Mouse (Mus musculus) gastrocnemius, adult 18-20 months (tissue): ENCODE measurements at regions not wholly inside any gene's neighbourhood (a gene's known extent, or its start where the extent isn't known, plus 50 kb on each side); places are given as distances from the start of the nearest gene placed in this dataset.

Experiments
- DNase-seq: peaks from one replicate; pipeline ENCODE4 v3.0.0; 2021; ENCODE audit warnings: low spot score

DNA sequence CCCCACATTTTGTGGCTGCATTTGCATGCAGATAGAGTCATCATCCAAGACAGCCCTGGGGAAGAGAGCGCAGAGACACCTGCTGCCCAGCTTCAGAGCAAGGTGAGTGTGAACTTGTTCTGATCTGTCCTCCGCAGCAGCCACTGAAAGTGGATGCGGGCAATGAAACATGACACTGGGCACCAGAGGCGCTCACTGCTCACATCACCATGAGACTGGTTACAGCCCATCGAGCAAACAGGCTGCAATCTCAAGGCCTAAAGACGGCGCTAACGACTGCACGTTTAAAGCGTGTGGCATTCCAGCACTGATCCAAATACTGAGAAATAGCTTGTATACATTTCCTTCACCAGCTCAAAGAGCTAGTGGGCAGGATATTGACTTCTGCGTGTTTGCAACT lies 65.8 kb downstream of the Barhl2 start:
- no peak for DNase-seq

- no peak for DNase-seq
Measured at GRCm38 (mm10) chr5:106386621-106387020, 71.3 kb downstream of the Barhl2 start.

DNA sequence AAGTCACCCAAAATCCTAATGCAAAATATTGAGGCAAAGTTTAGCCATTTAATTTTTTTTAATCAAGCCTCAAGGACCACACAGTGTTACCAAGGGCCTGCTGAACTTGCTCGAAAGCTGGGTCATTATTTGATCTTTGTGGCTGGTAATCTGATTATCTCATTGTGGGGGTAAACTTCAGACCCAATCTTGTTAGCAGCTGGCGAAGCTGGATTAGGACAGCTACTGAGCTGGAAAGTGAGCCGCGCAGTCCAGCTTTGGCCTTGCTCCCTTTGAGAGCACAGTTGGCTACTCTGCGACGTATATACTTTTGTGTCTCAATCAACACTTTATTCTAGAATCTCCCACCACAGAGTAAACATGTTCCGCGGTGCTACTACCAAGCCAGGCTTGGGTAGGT lies 72.1 kb downstream of the Barhl2 start:
- no peak for DNase-seq

DNA sequence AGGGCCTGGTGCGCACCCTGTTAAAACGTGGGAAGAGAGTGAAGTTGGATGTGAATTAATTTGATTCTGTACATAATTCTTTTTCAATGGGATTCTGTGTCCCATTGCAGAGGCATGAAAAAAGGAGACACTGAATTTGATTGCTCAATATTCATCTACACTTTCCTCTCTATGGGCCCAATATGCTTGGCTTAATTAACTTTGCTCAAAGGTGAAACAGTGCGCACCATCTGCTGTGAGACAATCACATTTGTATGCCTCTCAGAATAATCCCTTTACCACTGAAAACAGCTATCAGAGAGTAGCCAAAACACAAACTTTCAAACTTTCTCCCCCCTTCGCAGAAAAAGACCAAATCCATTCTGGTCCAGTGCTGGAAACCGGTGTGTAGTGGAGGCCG lies 72.7 kb downstream of the Barhl2 start:
- DNase-seq = no peak

DNA sequence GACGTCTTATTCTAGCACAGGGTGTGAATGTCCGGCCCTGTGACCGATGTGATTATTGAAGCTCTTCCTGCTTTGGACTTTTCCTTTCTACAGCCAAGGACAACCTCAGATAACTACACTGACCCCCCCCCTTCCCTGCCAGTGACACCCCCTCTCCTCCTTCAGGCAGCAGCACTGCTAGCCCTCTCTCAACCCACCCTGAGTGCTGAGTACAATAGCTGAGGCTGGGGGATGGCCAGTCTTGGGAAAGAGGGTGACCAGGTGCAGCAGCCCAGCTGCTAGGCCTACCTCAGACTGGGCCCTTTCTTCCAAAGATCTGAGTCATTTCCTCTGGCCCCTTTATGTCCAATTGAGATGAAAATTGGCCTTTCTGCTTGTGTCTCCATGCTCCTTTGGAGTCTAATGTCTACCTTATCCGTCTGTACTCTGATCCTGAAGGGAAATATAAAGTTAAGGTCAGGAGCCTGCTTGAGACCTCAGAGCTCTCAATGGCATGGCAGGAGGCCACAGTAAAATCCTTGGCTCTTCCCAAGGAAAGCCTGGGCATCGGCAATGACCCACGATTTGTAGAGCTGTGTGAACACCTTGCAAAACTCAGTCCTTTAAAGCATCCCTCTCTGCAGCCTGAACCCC lies 73.7 kb downstream of the Barhl2 start:
- no peak for DNase-seq

GRCm38 (mm10) chr5:106381919-106382318 lies 76.0 kb downstream of the Barhl2 start:
- DNase-seq = no peak

DNA sequence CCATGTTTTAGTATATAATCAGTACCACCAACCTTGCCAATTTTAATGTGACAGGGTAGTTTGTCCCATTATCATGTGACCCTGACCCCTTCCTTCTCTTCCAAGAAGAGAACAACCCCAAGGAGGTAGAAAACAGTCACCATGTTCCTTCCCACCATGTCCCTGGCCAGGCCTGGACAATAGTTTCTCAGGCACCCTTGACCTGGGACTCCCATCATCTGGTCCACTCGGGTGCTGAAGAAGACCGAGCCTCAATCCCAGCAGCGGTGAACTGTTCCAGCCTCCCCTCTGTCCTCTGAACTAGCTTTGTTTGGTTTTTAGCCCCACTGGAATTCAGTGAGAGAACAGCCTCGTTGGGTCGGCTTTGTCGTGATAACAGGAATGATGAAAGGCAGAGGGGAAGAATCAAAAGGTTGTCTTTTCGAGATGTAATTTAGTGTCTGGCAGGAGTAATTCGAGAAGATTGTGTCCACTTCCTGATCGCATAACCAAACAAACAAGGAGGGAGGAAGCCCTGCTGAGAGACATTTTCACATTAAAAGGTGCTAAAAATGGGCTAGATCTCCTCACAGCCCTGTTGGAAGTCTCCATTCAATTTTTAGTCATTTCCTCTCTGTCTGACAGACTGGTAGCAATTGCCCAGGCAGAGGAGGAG lies 77.2 kb downstream of the Barhl2 start:
- no peak for DNase-seq

DNA sequence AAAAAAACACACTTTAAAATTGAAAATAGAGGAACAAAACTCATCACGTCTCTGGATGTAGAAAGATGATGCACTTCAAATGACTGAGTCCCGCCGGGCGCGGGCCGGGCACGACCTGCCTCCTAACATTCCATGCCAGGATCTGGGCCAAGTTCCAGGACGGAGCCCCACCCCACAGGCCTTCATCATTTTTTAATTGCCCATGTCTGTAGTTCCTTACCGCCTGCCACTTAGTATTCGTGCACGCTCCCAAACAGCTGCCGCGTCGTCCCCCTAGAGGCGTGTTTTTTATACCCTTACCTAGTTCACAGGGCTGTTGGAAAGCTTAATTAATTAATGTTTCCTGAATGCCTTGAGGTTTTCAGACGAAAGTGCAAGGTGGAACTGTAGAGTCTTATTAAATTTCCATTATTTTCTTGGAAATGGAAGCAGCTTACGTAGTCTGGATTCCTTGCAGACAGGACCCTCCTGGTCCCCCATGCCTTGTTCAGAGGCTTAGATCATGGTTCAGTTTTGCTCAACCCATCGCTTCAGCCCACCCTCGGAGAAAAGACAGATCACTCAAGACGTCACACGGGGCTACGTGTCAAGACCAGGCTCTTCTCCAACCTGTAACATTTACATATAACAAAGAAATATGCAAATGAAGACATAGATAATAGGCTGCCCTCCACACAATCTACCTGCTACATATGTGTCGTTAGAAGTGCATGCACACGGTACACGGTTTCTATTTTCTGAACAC lies 81.0 kb downstream of the Barhl2 start:
- no peak for DNase-seq

DNA sequence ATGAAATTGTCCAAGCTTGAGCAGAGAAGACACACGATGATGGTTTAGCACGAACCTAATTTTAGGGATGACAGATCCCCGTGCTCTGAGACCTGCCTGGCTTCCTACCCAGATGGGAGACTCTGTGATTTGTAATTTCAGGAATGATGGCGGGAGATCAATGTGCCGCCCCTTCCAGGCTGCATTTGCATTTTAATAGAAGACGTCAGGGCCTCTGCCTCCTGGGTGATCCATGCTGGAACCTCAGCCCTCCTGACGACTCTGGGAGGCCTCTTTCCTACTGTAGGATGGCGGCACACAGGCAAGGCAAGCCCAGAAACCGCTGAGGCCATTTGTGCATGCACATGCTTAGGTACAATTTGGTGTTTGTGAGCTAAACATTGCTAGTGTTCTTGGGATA lies 90.1 kb downstream of the Barhl2 start:
- no peak for DNase-seq

DNA sequence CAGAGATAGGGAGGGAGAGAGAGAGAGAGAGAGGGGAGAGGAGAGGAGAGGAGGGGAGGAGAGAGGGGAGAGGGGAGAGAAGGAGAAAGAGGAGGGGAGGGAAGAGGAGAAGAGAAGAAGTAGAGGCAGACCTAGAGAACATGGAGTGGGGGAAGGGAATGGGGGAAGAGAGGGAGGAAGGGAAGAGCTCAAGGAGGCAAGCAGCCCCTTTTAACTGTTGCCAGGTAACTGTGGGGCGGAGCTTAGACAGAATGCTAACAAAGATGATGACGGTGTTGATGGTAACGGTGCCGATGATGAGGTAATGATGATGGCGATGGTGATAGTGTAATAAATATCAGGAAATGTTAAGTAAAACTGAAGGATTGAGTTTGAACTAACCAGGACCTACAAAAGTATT lies 90.7 kb downstream of the Barhl2 start:
- no peak for DNase-seq

GRCm38 (mm10) chr5:106366006-106366405 lies 92.0 kb downstream of the Barhl2 start:
- no peak for DNase-seq

GRCm38 (mm10) chr5:106365094-106365493 lies 92.9 kb downstream of the Barhl2 start:
- DNase-seq = no peak

DNA sequence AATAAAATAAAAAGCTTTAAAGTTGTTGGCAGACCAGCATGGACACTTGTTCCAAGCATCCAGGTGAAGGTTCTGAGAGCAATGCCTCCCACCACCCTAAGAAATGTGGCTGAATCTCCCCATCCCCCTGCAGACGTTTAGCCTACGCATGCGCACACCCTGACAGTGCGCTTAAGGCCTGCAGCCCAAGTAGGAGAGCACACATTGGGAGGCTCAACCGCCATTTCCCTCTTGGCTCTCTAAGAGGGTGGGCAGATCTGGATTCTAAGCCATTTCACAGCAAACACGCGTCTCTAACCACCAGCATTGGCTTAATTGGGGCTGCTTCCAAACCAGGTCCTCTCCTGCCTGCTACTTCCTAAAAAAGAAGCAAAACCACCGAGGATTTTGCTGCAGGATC lies 106.6 kb downstream of the Barhl2 start:
- DNase-seq = no peak

GRCm38 (mm10) chr5:106349851-106350515 lies 108.0 kb downstream of the Barhl2 start:
- DNase-seq = no peak

DNA sequence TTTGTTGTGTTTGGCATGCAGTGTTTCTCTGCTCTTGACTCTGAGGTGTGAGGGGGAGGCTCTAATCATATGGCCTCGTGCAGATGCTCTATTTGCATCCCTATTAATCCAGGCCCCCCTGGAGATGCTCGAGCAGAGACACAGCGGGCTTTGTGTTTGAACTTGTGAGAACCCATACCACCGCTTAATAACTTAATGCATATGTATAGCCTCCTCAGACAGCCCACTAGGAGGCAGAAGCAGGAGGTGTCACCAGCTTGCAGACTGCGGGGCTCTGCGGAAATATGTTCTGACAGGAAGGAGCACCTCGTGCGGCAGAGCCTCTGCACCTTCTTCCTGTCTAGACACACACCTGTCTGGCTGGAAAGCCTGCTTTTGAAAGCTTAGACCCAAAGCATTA lies 113.7 kb downstream of the Barhl2 start:
- no peak for DNase-seq

GRCm38 (mm10) chr5:106343601-106344000 lies 114.4 kb downstream of the Barhl2 start:
- DNase-seq = no peak

DNA sequence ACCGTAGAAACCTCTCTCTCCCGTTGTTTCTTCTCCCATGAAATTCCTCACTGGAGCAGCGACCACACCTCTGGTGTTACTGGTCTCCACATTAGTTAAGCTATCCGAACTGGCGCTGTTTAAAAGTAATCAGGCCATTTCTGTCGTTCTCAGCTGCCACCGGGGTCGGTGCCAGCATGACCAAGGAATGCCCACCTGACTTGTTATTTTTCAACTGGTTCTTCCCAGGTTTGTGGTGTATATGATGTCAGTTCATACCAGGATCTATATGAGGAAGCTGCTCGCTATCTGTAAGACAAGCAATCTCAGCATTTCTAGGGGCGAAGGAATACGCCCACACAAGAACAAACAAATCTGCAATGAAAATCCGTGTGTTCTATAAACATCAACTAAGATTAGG lies 116.6 kb downstream of the Barhl2 start:
- DNase-seq = no peak

- no peak for DNase-seq
Measured at GRCm38 (mm10) chr5:106335639-106336038, 122.3 kb downstream of the Barhl2 start.

DNA sequence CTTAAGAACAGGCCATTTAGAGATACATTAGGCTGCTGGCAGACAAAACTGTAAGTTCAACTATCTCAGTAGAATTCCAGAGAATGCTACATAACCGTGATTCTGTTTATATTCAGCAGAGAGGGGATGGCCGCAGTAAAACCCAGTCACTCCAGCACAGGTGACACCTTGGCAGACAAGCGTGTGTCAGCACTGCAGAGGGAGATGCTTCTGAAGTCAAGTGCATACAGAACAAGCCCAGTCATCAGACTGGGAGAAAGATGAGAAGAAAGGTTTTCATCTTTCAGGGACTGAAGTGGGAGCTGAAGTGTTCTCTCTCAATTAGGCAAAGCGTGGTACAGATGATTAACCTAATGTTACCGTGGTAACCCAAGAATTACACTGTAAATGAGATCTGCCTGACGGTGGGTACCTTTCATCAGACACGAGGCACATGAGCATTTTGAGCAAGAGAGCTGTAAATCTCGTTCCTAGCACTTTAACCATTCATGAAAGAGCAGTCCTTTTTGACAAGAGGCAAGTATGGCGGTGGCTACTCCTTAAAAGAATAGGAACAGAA lies 130.3 kb downstream of the Barhl2 start:
- DNase-seq = no peak

- DNase-seq = no peak
Measured at GRCm38 (mm10) chr5:106322574-106323215, 135.3 kb downstream of the Barhl2 start.

- DNase-seq = no peak
Measured at GRCm38 (mm10) chr5:106321426-106321825, 136.5 kb downstream of the Barhl2 start.

DNA sequence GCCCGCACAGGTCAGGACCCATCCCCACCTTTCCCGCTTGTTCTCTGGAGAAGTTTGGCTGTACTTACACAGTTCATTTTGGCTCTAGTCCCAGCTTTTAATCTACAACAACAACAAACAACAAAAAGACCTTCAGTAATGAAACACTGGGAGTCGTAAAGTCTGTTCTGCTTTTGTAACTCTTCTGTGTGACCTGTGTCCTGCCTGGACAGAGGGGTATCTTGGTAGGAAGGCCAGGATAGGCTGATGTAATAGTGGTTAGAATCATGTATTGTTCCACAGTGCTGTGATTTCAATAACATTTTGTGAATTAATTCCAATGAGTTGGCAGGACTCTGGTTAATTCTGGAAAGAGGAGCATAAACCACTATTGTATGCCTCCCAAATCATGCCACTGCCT lies 136.9 kb downstream of the Barhl2 start:
- DNase-seq = no peak
